Mouse (Mus musculus): ENCODE results near the gene Wfdc6a. TPM values are rescaled to one million over a fixed set of nuclear protein-coding genes. Genes with fewer than 3 reads are reported as not detected.

Gene Wfdc6a
- total and polyA plus RNA-seq, 2 experiments = 0.11 TPM; not detected in 1

DNA sequence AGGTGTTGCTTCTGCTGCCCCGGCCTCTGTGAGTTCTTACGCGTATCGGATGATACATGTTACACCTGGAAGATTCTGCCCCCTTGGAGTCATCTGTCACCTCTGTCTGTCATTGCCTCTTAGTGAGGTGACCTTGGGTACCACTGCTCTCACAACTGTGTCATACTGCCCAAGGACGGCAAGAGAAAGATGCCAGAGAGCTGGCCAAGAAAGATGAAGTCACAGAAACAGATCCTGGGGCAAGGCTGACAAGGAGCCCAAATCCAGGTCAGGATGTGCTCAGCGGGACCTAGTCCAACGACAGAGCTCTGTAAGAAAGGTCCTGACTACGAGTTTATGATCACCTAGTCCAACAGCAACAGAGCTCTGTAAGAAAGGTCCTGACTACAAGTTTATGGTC is 25.1 kb downstream of the Wfdc6a start:
- TF ChIP-seq POLR2A (IDR thresholded peaks at IDR 0.05; ENCODE audit: extremely low read depth, insufficient read depth, low read length) (no peak), CTCF (IDR thresholded peaks at IDR 0.05; ENCODE audit: low read depth, low read length) (no peak)
- Histone ChIP-seq H3K79me2 (ENCODE audit: control insufficient read depth, insufficient read depth, low read length) (no peaks in the 10 kb centered on the region), H3K4me1 (ENCODE audit: control insufficient read depth, insufficient read depth, low read length) (peaks cover 5% of the 10 kb centered on the region), H3K36me3 (ENCODE audit: control insufficient read depth, insufficient read depth, low read length) (no peaks in the 10 kb centered on the region), H3K9ac (ENCODE audit: low read depth, low read length) (no peak overlapping the region), H3K27me3 (ENCODE audit: control insufficient read depth, insufficient read depth, low read length) (no peaks in the 10 kb centered on the region), H3K4me3 (ENCODE audit: insufficient read depth, low read depth, low read length) (no peak overlapping the region), H3K27ac (replicated peaks; ENCODE audit: insufficient read depth, low read depth, low read length) (no peak overlapping the region)
- no peak for DNase-seq (ENCODE audit: extremely low read depth, low read depth, low spot score)
- WGBS = 91% methylated on average over 8 of the region's 8 CpGs

DNA sequence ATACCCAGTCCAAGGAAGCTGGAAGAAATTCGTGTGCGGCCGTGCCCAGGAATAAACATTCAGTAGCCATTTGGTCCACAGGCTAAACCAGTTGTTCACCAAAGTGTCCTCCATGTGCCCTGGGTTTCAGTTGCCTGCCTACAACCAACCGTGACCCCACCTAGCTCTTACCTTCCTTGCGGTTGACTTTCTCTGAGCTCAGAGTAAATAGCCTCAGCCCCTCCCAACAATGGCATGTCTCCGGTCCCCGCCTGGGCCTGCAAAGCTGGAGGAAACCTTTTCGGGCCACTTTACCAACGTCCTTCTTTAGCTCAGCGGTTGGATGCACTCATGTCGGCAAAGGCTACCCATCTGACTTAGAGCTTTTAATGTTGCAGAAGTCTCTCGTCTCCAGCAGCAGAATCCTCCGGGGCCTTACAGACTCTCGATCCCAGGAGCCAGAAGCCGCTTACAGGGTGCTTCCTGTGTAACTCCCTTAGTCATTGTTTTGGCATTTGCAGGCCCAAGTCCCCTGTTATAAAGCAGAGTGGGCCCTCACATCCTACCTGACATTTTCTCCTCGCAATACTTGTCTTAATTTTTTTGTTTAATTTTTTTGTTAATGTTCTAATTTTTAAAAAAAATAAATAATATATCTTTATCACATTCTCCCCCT is 26.1 kb downstream of the Wfdc6a start:
- no peak overlapping the region for H3K9ac ChIP-seq (ENCODE audit: low read depth, low read length)
- H3K79me2 ChIP-seq (ENCODE audit: control insufficient read depth, insufficient read depth, low read length) = no peaks in the 10 kb centered on the region
- H3K4me3 ChIP-seq (ENCODE audit: insufficient read depth, low read depth, low read length) = no peak overlapping the region
- peaks cover 5% of the 10 kb centered on the region for H3K4me1 ChIP-seq (ENCODE audit: control insufficient read depth, insufficient read depth, low read length)
- no peaks in the 10 kb centered on the region for H3K27me3 ChIP-seq (ENCODE audit: control insufficient read depth, insufficient read depth, low read length)
- no peak overlapping the region for H3K27ac ChIP-seq (replicated peaks; ENCODE audit: insufficient read depth, low read depth, low read length)
- H3K36me3 ChIP-seq (ENCODE audit: control insufficient read depth, insufficient read depth, low read length) = no peaks in the 10 kb centered on the region
- no peak for TF ChIP-seq CTCF (IDR thresholded peaks at IDR 0.05; ENCODE audit: low read depth, low read length)
- TF ChIP-seq POLR2A (IDR thresholded peaks at IDR 0.05; ENCODE audit: extremely low read depth, insufficient read depth, low read length) = no peak
- WGBS = 54% methylated on average over 16 of the region's 16 CpGs
- DNase-seq (ENCODE audit: extremely low read depth, low read depth, low spot score) = no peak

DNA sequence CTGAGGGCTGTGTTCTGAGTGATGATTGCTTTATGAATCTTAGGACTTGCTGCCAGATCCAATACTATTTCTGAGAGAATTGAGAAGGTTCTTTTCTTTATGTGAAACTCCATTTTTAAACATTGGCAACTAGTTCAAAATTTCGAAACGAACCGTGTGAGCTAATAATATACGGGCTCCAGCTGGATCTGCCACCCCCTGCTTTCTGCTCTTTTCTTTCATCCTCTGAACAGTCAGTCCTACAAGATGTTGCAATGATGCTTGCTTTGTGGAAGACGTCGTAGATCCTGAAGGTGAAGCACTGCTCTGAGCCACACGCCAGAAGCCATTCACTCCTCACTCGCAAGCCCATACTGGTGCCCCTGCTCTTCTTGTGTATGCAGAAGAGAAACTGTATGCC is 26.8 kb downstream of the Wfdc6a start:
- H3K36me3 ChIP-seq (ENCODE audit: control insufficient read depth, insufficient read depth, low read length) = no peaks in the 10 kb centered on the region
- H3K27me3 ChIP-seq (ENCODE audit: control insufficient read depth, insufficient read depth, low read length) = no peaks in the 10 kb centered on the region
- H3K4me3 ChIP-seq (ENCODE audit: insufficient read depth, low read depth, low read length) = no peak overlapping the region
- no peaks in the 10 kb centered on the region for H3K79me2 ChIP-seq (ENCODE audit: control insufficient read depth, insufficient read depth, low read length)
- TF ChIP-seq POLR2A (IDR thresholded peaks at IDR 0.05; ENCODE audit: extremely low read depth, insufficient read depth, low read length) = no peak
- TF ChIP-seq CTCF (IDR thresholded peaks at IDR 0.05; ENCODE audit: low read depth, low read length) = no peak
- DNase-seq (ENCODE audit: extremely low read depth, low read depth, low spot score) = no peak
- no peak overlapping the region for H3K9ac ChIP-seq (ENCODE audit: low read depth, low read length)
- WGBS = 66% methylated on average over 8 of the region's 8 CpGs
- H3K4me1 ChIP-seq (ENCODE audit: control insufficient read depth, insufficient read depth, low read length) = peaks cover 5% of the 10 kb centered on the region
- no peak overlapping the region for H3K27ac ChIP-seq (replicated peaks; ENCODE audit: insufficient read depth, low read depth, low read length)

DNA sequence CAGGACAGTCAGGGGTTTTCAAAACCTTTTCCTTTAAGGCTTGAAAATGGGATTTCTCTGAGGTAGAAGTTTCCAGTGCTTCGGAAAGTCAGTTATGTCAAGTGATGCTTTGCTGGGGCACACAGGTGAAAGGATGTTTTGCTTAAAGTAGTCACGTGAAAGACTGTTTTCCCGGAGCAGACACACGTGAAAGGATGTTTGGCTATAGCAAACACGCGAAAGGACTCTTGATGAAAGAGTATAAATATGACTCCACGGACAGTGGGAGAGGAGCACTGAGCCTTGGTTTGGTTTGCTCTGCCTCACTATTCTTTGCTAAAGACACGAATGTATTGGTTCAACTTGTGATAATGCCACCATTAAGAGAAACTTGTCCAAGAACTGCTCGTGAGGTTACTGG is 33.7 kb downstream of the Wfdc6a start:
- H3K4me1 ChIP-seq (ENCODE audit: control insufficient read depth, insufficient read depth, low read length) = no peaks in the 10 kb centered on the region
- peaks cover 6% of the 10 kb centered on the region; the same call in 1 of the 2 replicates for H3K27me3 ChIP-seq (ENCODE audit: control insufficient read depth, insufficient read depth, low read length)
- no peak overlapping the region for H3K27ac ChIP-seq (replicated peaks; ENCODE audit: insufficient read depth, low read depth, low read length)
- WGBS = 81% methylated on average over 9 of the region's 9 CpGs
- TF ChIP-seq CTCF (IDR thresholded peaks at IDR 0.05; ENCODE audit: low read depth, low read length) (no peak), POLR2A (IDR thresholded peaks at IDR 0.05; ENCODE audit: extremely low read depth, insufficient read depth, low read length) (no peak)
- DNase-seq (ENCODE audit: extremely low read depth, low read depth, low spot score) = no peak
- no peaks in the 10 kb centered on the region for H3K36me3 ChIP-seq (ENCODE audit: control insufficient read depth, insufficient read depth, low read length)
- H3K9ac ChIP-seq (ENCODE audit: low read depth, low read length) = no peak overlapping the region
- no peak overlapping the region for H3K4me3 ChIP-seq (ENCODE audit: insufficient read depth, low read depth, low read length)
- H3K79me2 ChIP-seq (ENCODE audit: control insufficient read depth, insufficient read depth, low read length) = no peaks in the 10 kb centered on the region

DNA sequence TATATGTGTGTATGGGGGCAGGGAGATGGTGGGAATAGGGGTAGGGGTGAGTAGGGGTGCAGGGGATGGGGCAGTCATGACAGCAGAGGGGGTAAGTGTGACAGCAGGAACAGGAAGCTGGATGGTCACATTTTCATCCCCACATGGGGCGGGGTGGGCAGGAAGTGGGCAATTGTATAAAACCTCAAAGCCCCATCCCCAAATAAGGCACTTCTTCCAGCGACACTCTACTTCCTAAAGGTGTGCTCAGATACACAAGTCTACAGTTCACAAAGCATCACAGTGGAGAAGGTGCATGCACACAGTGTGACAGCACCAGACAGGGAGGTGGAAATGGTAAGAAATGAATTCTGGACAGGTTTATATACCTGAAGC is 34.4 kb downstream of the Wfdc6a start:
- Histone ChIP-seq H3K4me3 (ENCODE audit: insufficient read depth, low read depth, low read length) (no peak overlapping the region), H3K27me3 (ENCODE audit: control insufficient read depth, insufficient read depth, low read length) (peaks cover 6% of the 10 kb centered on the region; the same call in 1 of the 2 replicates), H3K36me3 (ENCODE audit: control insufficient read depth, insufficient read depth, low read length) (no peaks in the 10 kb centered on the region), H3K79me2 (ENCODE audit: control insufficient read depth, insufficient read depth, low read length) (no peaks in the 10 kb centered on the region), H3K9ac (ENCODE audit: low read depth, low read length) (no peak overlapping the region), H3K27ac (replicated peaks; ENCODE audit: insufficient read depth, low read depth, low read length) (no peak overlapping the region), H3K4me1 (ENCODE audit: control insufficient read depth, insufficient read depth, low read length) (no peaks in the 10 kb centered on the region)
- TF ChIP-seq CTCF (IDR thresholded peaks at IDR 0.05; ENCODE audit: low read depth, low read length) (no peak), POLR2A (IDR thresholded peaks at IDR 0.05; ENCODE audit: extremely low read depth, insufficient read depth, low read length) (no peak)
- 80% methylated on average over 2 of the region's 2 CpGs for WGBS
- no peak for DNase-seq (ENCODE audit: extremely low read depth, low read depth, low spot score)

Data from liver, adult 2 months (tissue).